Mouse (Mus musculus): ENCODE data around the gene Ccpg1os. TPM values are rescaled to one million over a fixed set of nuclear protein-coding genes. Genes with fewer than 3 reads are reported as not detected.

The Ccpg1os gene
- polyA plus RNA-seq, 1 experiment from 2014 or later = 4.4 TPM

DNA sequence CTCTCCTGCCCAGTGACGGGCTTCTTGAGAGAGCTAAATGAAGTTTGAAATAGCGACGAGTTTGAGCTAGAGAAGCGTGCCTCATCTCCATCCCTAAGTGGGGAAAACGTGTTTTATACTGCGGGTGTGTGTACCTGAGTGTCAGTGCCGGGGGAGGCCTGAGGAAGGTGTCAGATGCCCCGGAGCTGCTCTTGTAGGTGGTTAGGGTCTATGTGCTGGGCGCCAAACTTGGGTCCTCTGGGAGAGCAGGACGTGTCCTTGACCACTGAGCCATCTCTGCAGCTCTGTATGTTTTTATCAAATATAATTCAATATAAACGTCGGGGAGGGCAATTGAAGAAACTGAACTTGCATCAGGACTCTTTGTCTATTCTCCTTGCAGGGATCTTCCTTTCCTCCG, 40.9 kb downstream of the Ccpg1os start:
- H3K9me3 ChIP-seq (replicated peaks) = peaks cover 3% of the 10 kb centered on the region
- 74% methylated on average over 13 of the region's 13 CpGs for WGBS (ENCODE audit: insufficient replicate concordance)

DNA sequence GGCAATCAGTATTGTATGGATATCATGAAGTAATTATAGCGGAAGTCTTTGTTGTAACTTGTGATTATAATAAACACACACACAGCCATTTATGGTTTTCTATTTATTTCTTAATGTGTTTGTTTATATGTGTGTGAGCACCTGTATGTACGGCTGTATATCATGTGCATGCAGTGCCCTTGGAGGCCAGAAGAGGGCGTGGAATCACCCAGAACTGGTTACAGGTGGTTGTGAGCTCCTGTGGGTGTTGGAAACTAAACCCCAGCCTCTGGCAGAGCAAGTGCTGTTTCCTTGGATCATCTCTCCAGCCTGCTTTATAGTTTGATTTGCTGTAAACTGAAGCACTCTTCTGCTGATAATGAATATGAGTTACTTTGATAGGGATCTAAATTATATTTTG, 41.8 kb downstream of the Ccpg1os start:
- no peaks in the 10 kb centered on the region for H3K4me1 ChIP-seq

More for the DNA sequence above, 40.9 kb downstream of the Ccpg1os start:
- no peak overlapping the region for H3K4me3 ChIP-seq
- H3K4me1 ChIP-seq = no peaks in the 10 kb centered on the region
- no peak for ATAC-seq
- H3K9ac ChIP-seq = no peak overlapping the region
- no peaks in the 10 kb centered on the region for H3K36me3 ChIP-seq
- no peaks in the 10 kb centered on the region for H3K27me3 ChIP-seq (replicated peaks)
- no peak overlapping the region for H3K27ac ChIP-seq
- no peak overlapping the region for H3K4me2 ChIP-seq

DNA sequence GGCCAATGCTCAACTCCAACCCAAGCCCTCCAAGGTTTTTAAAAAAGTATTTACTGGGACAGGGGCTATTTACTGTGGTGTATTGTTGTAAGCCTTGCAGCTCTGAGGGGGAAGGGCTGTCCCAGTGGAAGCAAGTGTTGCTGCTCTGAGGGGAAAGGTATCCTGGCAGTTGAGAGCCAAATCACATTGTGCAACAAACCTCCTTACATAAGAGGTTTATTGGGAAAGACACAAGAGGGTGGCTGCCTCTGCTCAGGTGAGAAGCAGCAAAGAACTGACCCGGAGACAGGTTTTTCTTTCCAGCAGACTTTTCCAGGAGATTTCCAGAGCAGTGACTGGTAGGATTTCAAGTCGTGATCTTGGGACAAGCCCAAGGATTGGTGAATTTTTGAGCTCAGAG, 48.9 kb downstream of the Ccpg1os start:
- Histone ChIP-seq H3K27me3 (replicated peaks) (no peaks in the 10 kb centered on the region), H3K9ac (no peak overlapping the region), H3K4me2 (no peak overlapping the region), H3K9me3 (replicated peaks) (no peaks in the 10 kb centered on the region; the same call in 1 of the 2 replicates), H3K36me3 (no peaks in the 10 kb centered on the region), H3K4me3 (no peak overlapping the region), H3K27ac (no peak overlapping the region), H3K4me1 (no peaks in the 10 kb centered on the region)
- no peak for ATAC-seq
- WGBS (ENCODE audit: insufficient replicate concordance) = 49% methylated on average over 2 of the region's 2 CpGs

More for the DNA sequence above, 41.8 kb downstream of the Ccpg1os start:
- 49% methylated on average over 3 of the region's 3 CpGs for WGBS (ENCODE audit: insufficient replicate concordance)
- no peak for ATAC-seq
- Histone ChIP-seq H3K9ac (no peak overlapping the region), H3K9me3 (replicated peaks) (peaks cover 3% of the 10 kb centered on the region), H3K4me3 (no peak overlapping the region), H3K27me3 (replicated peaks) (no peaks in the 10 kb centered on the region), H3K27ac (no peak overlapping the region), H3K36me3 (no peaks in the 10 kb centered on the region), H3K4me2 (no peak overlapping the region)

DNA sequence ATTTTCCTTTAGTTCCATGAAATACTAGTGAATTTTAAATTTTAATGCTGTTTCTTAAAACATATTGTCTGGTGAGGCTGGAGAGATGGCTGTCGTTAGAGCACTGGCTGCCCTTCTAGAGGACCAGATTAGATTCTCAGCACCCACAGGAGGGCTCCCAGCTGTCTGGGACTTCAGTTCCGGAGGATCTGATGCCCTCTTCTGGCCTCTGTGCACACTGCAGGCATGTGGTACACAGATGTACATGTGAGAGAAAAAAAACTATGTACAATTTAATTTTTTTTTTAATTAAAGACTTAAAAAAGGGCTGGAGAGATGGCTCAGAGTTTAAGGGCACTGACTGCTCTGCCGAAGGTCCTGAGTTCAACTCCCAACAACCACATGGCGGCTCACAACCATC, 49.9 kb downstream of the Ccpg1os start:
- Histone ChIP-seq H3K27ac (no peak overlapping the region), H3K27me3 (replicated peaks) (peaks cover 5% of the 10 kb centered on the region; the same call in 1 of the 2 replicates), H3K4me3 (no peak overlapping the region), H3K4me1 (no peaks in the 10 kb centered on the region), H3K9me3 (replicated peaks) (no peaks in the 10 kb centered on the region; the same call in 1 of the 2 replicates), H3K36me3 (no peaks in the 10 kb centered on the region), H3K4me2 (no peak overlapping the region), H3K9ac (no peak overlapping the region)
- 76% methylated on average over 4 of the region's 4 CpGs for WGBS (ENCODE audit: insufficient replicate concordance)
- ATAC-seq = no peak

DNA sequence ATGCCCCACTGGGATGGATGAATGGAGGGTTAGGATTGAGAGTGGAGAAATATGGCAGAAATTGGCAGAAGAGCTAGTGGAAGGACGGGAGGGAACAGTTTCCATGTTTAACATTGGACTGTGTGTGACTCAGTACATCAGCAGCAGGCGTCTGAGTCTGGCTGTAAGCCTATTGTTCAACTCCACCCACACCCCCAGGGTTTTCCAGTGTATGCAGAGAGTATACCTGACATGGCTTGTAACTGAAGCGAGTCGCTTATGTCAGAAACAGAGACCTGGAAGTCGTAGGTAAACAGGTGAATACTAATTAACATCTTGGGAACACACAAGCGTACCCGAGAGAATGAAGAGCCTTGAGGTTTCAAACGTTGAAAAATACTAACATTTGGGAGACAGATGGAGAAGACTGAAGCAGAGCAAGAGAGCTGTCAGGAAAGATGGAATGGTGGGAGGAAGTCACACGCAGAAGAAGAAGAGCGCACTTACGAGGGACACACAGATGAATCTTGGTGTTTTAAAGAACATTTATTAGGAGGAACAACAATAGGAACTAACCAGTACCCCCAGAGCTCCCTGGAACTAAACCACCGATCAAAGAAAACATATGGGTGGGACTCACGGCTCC, 53.9 kb downstream of the Ccpg1os start:
- H3K27ac ChIP-seq = no peak overlapping the region
- H3K9ac ChIP-seq = no peak overlapping the region
- WGBS (ENCODE audit: insufficient replicate concordance) = 64% methylated on average over 13 of the region's 13 CpGs
- H3K36me3 ChIP-seq = no peaks in the 10 kb centered on the region
- ATAC-seq = no peak
- peaks cover 36% of the 10 kb centered on the region for H3K27me3 ChIP-seq (replicated peaks)
- no peaks in the 10 kb centered on the region for H3K4me1 ChIP-seq
- no peak overlapping the region for H3K4me2 ChIP-seq
- H3K9me3 ChIP-seq (replicated peaks) = no peaks in the 10 kb centered on the region; the same call in 1 of the 2 replicates
- H3K4me3 ChIP-seq = no peak overlapping the region

Small RNAs within 50 kb of the gene (microRNA-seq; reads per million reads assigned to microRNA genes)
- gene Gm27353 = not detected

Other genes with a start within 250 kb of the Ccpg1os start
- 0.37 and 0.52 TPM in 2 replicates for gene Prtg, start 178.5 kb downstream of the Ccpg1os start, polyA plus RNA-seq (2016; fragmentation: Nextera tagmentation; extraction: Ambion mirVana)
- 0.35 and 0.48 TPM in 2 replicates for gene Pygo1, start 59.7 kb downstream of the Ccpg1os start, polyA plus RNA-seq (2016; fragmentation: Nextera tagmentation; extraction: Ambion mirVana)
- 0.10 and 0.37 TPM in 2 replicates for gene Dyx1c1, start 26.6 kb downstream of the Ccpg1os start, polyA plus RNA-seq (2016; fragmentation: Nextera tagmentation; extraction: Ambion mirVana)
- 0.13 TPM in 1 of 2 replicates, not detected in the other for gene Gm44503, start 26.5 kb downstream of the Ccpg1os start, polyA plus RNA-seq (2016; fragmentation: Nextera tagmentation; extraction: Ambion mirVana)
- gene Ccpg1, start within 50 bp of the Ccpg1os start, polyA plus RNA-seq (2016; fragmentation: Nextera tagmentation; extraction: Ambion mirVana) = 12.6 and 13.0 TPM in 2 replicates
- gene Pigb, start 55.0 kb upstream of the Ccpg1os start, polyA plus RNA-seq (2016; fragmentation: Nextera tagmentation; extraction: Ambion mirVana) = 8.0 and 8.3 TPM in 2 replicates
- 4.8 and 5.2 TPM in 2 replicates for gene Rab27a, start 59.5 kb upstream of the Ccpg1os start, polyA plus RNA-seq (2016; fragmentation: Nextera tagmentation; extraction: Ambion mirVana)
- not detected in 2 replicates for gene Khdc3, start 116.5 kb upstream of the Ccpg1os start, polyA plus RNA-seq (2016; fragmentation: Nextera tagmentation; extraction: Ambion mirVana)
- gene Gm20509, start 117.1 kb upstream of the Ccpg1os start, polyA plus RNA-seq (2016; fragmentation: Nextera tagmentation; extraction: Ambion mirVana) = not detected in 2 replicates
- 92.7 and 93.7 TPM in 2 replicates for gene Rsl24d1, start 128.0 kb upstream of the Ccpg1os start, polyA plus RNA-seq (2016; fragmentation: Nextera tagmentation; extraction: Ambion mirVana)

Measured in liver, embryonic 12.5 days (tissue).